Mouse (Mus musculus): ENCODE measurements around the gene Dcst2.
A peak's percentile ranks its signal among the peaks of the same experiment; 100 is the strongest.

Gene Dcst2

GRCm38 (mm10) chr3:89361675-89362074 is at the start of gene Dcst2:
Dcst2 (plus strand) TSS chr3:89361975.
- no peak for DNase-seq (ENCODE audit: low spot score)

- no peak for DNase-seq (ENCODE audit: low spot score)
These were observed 47.4 kb upstream of the Dcst2 start for GRCm38 (mm10) chr3:89314340-89314739.

- DNase-seq (ENCODE audit: low spot score) = no peak
These were observed 47.0 kb upstream of the Dcst2 start for GRCm38 (mm10) chr3:89314791-89315190.

GRCm38 (mm10) chr3:89315195-89315929 is 46.4 kb upstream of the Dcst2 start:
- DNase-seq (ENCODE audit: low spot score) = no peak

GRCm38 (mm10) chr3:89315930-89316831 is 45.6 kb upstream of the Dcst2 start:
- no peak for DNase-seq (ENCODE audit: low spot score)

GRCm38 (mm10) chr3:89316833-89317232 is 44.9 kb upstream of the Dcst2 start:
- DNase-seq (ENCODE audit: low spot score) = peak; percentile 84

- DNase-seq (ENCODE audit: low spot score) = no peak
These were observed 44.5 kb upstream of the Dcst2 start for GRCm38 (mm10) chr3:89317246-89317645.

GRCm38 (mm10) chr3:89318316-89318715 is 43.5 kb upstream of the Dcst2 start:
- DNase-seq (ENCODE audit: low spot score) = no peak

- DNase-seq (ENCODE audit: low spot score) = no peak
These were observed 42.7 kb upstream of the Dcst2 start for GRCm38 (mm10) chr3:89318971-89319590.

- no peak for DNase-seq (ENCODE audit: low spot score)
These were observed 42.0 kb upstream of the Dcst2 start for GRCm38 (mm10) chr3:89319591-89320350.

GRCm38 (mm10) chr3:89320581-89321182 is 41.1 kb upstream of the Dcst2 start:
- DNase-seq (ENCODE audit: low spot score) = no peak

GRCm38 (mm10) chr3:89321183-89322130 is 40.3 kb upstream of the Dcst2 start:
- no peak for DNase-seq (ENCODE audit: low spot score)

GRCm38 (mm10) chr3:89322131-89322500 is 39.7 kb upstream of the Dcst2 start:
- no peak for DNase-seq (ENCODE audit: low spot score)

- peak; percentile 88 for DNase-seq (ENCODE audit: low spot score)
These were observed 39.1 kb upstream of the Dcst2 start, which contains the start of gene Efna3 for GRCm38 (mm10) chr3:89322514-89323165. Efna3 (minus strand) TSS chr3:89322965.

GRCm38 (mm10) chr3:89325882-89326281 is 35.9 kb upstream of the Dcst2 start:
- DNase-seq (ENCODE audit: low spot score) = no peak

- no peak for DNase-seq (ENCODE audit: low spot score)
These were observed 34.4 kb upstream of the Dcst2 start for GRCm38 (mm10) chr3:89327371-89327870.

GRCm38 (mm10) chr3:89328623-89329022 is 33.2 kb upstream of the Dcst2 start:
- DNase-seq (ENCODE audit: low spot score) = no peak

GRCm38 (mm10) chr3:89330346-89330745 is 31.4 kb upstream of the Dcst2 start:
- no peak for DNase-seq (ENCODE audit: low spot score)

GRCm38 (mm10) chr3:89330948-89331347 is 30.8 kb upstream of the Dcst2 start:
- DNase-seq (ENCODE audit: low spot score) = no peak

- no peak for DNase-seq (ENCODE audit: low spot score)
These were observed 30.2 kb upstream of the Dcst2 start for GRCm38 (mm10) chr3:89331561-89331960.

Measured in left cerebral cortex, adult 11 months (tissue).